Mouse (Mus musculus) E14TG2a.4 (cell line): ENCODE results near the gene Fanci.

Experiments used
- H3K27me3 ChIP-seq: 2 replicates; pipeline ENCODE4 v1.6.1; 2014; ENCODE audit warnings: low read length, control low read depth; ENCODE audit not compliant: insufficient read depth
- H3K36me3 ChIP-seq: 2 replicates; pipeline ENCODE4 v1.6.1; 2014; ENCODE audit warnings: low read length, control low read depth; ENCODE audit not compliant: insufficient read depth
- H3K4me1 ChIP-seq: replicated peaks from 2 replicates; pipeline ENCODE4 v1.6.1; 2014; ENCODE audit warnings: low read depth, low read length, control low read depth
- H3K4me3 ChIP-seq: replicated peaks from 2 replicates; pipeline ENCODE4 v1.5.1; 2014; ENCODE audit warnings: mild to moderate bottlenecking, low read length
- H3K9me3 ChIP-seq: 2 replicates; pipeline ENCODE4 v1.6.1; 2014; ENCODE audit warnings: low read length, control low read depth
- CTCF ChIP-seq: conservative IDR thresholded peaks from 2 replicates; pipeline ENCODE4 v1.5.1; 2014; ENCODE audit warnings: low read length
- NANOG ChIP-seq: IDR thresholded peaks from 2 replicates; pipeline ENCODE4 v1.6.1; 2014; ENCODE audit warnings: borderline replicate concordance, low read length, mixed read lengths
- POU5F1 ChIP-seq: IDR thresholded peaks from 2 replicates; pipeline ENCODE4 v1.6.1; 2014; ENCODE audit warnings: low read length, borderline replicate concordance

Fanci gene

GRCm38 (mm10) chr7:79391883-79392649 is at the start of gene Fanci:
Gene Fanci, plus strand, starts transcription at chr7:79391929.
- no peak for TF ChIP-seq NANOG
- no peak for TF ChIP-seq POU5F1
- no peak for TF ChIP-seq CTCF

GRCm38 (mm10) chr7:79345902-79346301 is 45.8 kb upstream of the Fanci start:
- Histone ChIP-seq H3K27me3 (no peaks in the 10 kb centered on the region), H3K4me1 (peaks cover 29% of the 10 kb centered on the region), H3K9me3 (no peaks in the 10 kb centered on the region), H3K36me3 (peaks cover 62% of the 10 kb centered on the region), H3K4me3 (no peak overlapping the region)
- TF ChIP-seq CTCF (peak; percentile 90), POU5F1 (no peak), NANOG (no peak)

More at GRCm38 (mm10) chr7:79391883-79392649, at the start of gene Fanci:
- Histone ChIP-seq H3K36me3 (peaks cover 11% of the 10 kb centered on the region), H3K4me3 (peak within 1 kb of the TSS; percentile 94), H3K27me3 (no peaks in the 10 kb centered on the region), H3K4me1 (peaks cover 80% of the 10 kb centered on the region), H3K9me3 (no peaks in the 10 kb centered on the region)

GRCm38 (mm10) chr7:79346555-79347075 is 45.1 kb upstream of the Fanci start:
- Histone ChIP-seq H3K9me3 (no peaks in the 10 kb centered on the region), H3K36me3 (peaks cover 68% of the 10 kb centered on the region), H3K4me1 (peaks cover 35% of the 10 kb centered on the region), H3K4me3 (no peak overlapping the region), H3K27me3 (no peaks in the 10 kb centered on the region)
- no peak for TF ChIP-seq NANOG
- TF ChIP-seq CTCF = no peak
- TF ChIP-seq POU5F1 = no peak

DNA sequence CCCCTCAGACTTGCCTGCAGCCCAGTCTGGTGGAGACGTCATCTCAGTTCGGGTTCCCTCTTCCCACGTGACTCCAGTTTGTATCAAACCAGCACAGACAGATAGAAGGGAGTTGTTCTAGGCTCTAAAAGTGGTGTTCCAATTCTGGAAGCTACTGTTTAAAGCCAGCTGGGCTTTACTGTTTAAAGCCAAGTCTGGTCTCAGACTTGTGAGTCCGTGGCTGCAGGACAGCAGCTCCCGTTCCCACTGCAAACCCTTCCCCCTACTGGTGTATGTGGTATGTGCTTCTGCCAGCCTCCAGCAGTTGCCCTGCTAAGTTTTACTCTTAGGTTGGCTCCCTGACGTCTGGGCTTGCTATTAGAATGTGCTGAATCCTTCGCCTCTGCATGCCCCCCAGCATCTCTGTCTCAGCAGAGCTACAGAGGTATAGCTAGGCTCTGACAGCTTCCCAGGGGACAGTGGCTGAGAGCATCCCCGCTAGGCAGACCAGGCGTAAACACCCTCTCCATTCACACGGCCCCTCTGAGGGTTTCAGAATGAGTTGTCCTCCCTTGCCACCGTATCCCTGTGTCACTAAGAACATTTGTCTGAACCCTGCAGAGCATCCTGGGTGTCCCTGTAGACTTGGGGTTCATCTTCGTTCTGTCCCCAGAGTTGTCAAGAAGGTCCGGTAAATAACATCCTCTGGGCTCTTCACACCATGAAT is 44.5 kb upstream of the Fanci start:
- H3K4me3 ChIP-seq = no peak overlapping the region
- H3K36me3 ChIP-seq = peaks cover 74% of the 10 kb centered on the region
- H3K9me3 ChIP-seq = no peaks in the 10 kb centered on the region
- no peak for TF ChIP-seq NANOG
- no peak for TF ChIP-seq POU5F1
- TF ChIP-seq CTCF = no peak
- H3K27me3 ChIP-seq = no peaks in the 10 kb centered on the region
- peaks cover 41% of the 10 kb centered on the region for H3K4me1 ChIP-seq

- H3K4me3 ChIP-seq = no peak overlapping the region
- no peaks in the 10 kb centered on the region for H3K9me3 ChIP-seq
- H3K4me1 ChIP-seq = peaks cover 36% of the 10 kb centered on the region
- no peak for TF ChIP-seq POU5F1
- TF ChIP-seq NANOG = no peak
- TF ChIP-seq CTCF = no peak
- H3K27me3 ChIP-seq = no peaks in the 10 kb centered on the region
- H3K36me3 ChIP-seq = peaks cover 75% of the 10 kb centered on the region
These were observed 42.9 kb upstream of the Fanci start for GRCm38 (mm10) chr7:79348816-79349215.

DNA sequence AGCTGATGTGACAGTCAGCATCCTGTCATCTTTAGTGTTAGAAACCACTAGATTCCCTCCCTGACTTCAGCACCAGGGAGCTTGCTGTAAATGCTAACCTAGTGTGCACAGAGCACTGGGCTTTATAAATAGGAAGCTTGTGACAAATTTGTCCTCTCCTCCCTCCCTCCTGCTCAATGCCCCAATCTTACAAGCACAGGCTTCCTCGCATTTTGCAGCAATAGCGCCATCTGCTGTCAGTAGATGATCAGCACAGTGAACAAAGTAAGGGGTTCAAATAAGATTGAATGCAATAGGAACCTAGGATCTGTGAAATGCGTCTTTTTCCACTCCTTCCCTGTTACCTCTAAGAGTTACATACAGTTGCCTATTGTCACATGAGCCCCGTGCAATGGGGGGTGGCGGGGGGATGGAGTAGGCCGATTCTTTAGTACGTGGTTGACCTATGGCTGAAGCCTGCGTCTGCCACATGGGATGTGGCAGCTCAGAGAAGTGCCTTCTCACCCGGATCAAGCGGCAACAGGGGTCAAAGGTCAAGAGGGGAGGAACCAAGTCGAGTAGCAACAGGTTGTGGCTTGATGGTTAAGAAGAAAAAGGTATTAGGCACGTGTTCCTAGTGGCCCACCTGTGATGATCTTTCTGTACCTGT is 41.9 kb upstream of the Fanci start:
- peaks cover 36% of the 10 kb centered on the region for H3K4me1 ChIP-seq
- TF ChIP-seq NANOG = no peak
- peak; percentile 85 for TF ChIP-seq CTCF
- peaks cover 80% of the 10 kb centered on the region for H3K36me3 ChIP-seq
- no peak overlapping the region for H3K4me3 ChIP-seq
- H3K27me3 ChIP-seq = no peaks in the 10 kb centered on the region
- no peaks in the 10 kb centered on the region for H3K9me3 ChIP-seq

- Histone ChIP-seq H3K27me3 (no peaks in the 10 kb centered on the region), H3K36me3 (peaks cover 90% of the 10 kb centered on the region)
- TF ChIP-seq POU5F1 (no peak), NANOG (no peak), CTCF (no peak)
These were observed 33.2 kb upstream of the Fanci start for GRCm38 (mm10) chr7:79358350-79359182.

More at GRCm38 (mm10) chr7:79358350-79359182, 33.2 kb upstream of the Fanci start:
- peaks cover 34% of the 10 kb centered on the region for H3K4me1 ChIP-seq
- no peaks in the 10 kb centered on the region for H3K9me3 ChIP-seq
- no peak overlapping the region for H3K4me3 ChIP-seq
